26 mouse cellular contexts compared by ENCODE assay signal in genomic region chr1:13984833-13985232, GRCm38 (mm10).
DNase-seq lines count a peak whose midpoint lies in the region; ATAC-seq and TF ChIP-seq lines count a peak whose summit lies in the region.
"Had no signal": no experiment of that assay in that cellular context is flagged by ENCODE, and none has a peak within 500 bp of the region (broad histone marks: within the 10 kb centered on the region; RNA-seq: fewer than 3 reads in every experiment).

No protein-coding gene starts in this region.

- no peak overlapping the region for H3K27ac ChIP-seq in layer of hippocampus, adult 2 months
- H3K27ac ChIP-seq: embryonic facial prominence, embryonic 12.5 days; embryonic facial prominence, embryonic 15.5 days; heart, adult 2 months; heart, embryonic 10.5 days; heart, embryonic 13.5 days; hindbrain, embryonic 14.5 days; hindbrain, postnatal 0 days had no signal

- TF ChIP-seq CTCF in layer of hippocampus, adult 2 months (conservative IDR thresholded peaks at IDR 0.05), result no peak

- H3K4me3 ChIP-seq in layer of hippocampus, adult 2 months, result no peak overlapping the region
- H3K4me3 ChIP-seq: embryonic facial prominence, embryonic 12.5 days; embryonic facial prominence, embryonic 15.5 days; heart, adult 2 months; heart, embryonic 10.5 days; heart, embryonic 13.5 days had no signal

- DNase-seq in A20 (ENCODE audit: low read depth, low spot score), result peak; percentile 8
- no peak for DNase-seq in right cerebral cortex, postnatal 14 days
- no peak for DNase-seq in layer of hippocampus, adult 2 months (ENCODE audit: low spot score in 2 of 2)
- DNase-seq in ovary, postnatal 10 days (ENCODE audit: low spot score), result no peak
- DNase-seq: adrenal gland, adult 8-10 months; adrenal gland, postnatal 25 days; cerebellum, adult 11-12 months; cerebellum, adult 8-10 months; cerebellum, postnatal 10 days; forebrain, postnatal 0 days; gastrocnemius, postnatal 25 days; heart, adult 2 months; heart, postnatal 14 days; heart, postnatal 4 days had no signal

- ATAC-seq in common myeloid progenitor, adult 5-6 weeks (replicated peaks; ENCODE audit: low read depth, poor library complexity, severe bottlenecking), result peak; percentile 52; the same call in 1 of the 2 replicates
- peak; percentile 48 for ATAC-seq in megakaryocyte progenitor cell, adult 5-6 weeks (replicated peaks; ENCODE audit: poor library complexity)
- ATAC-seq: activated CD4-positive, CD25-positive, alpha-beta regulatory T cell, adult 4 months; CD4-positive, CD25-positive, alpha-beta regulatory T cell, adult 4 months; forebrain, embryonic 14.5 days; forebrain, postnatal 0 days; hindbrain, postnatal 0 days; inflammation-experienced regulatory T-cells, adult 6 months had no signal
